Mouse (Mus musculus): ENCODE measurements around the gene Axin2. TPM values are rescaled to one million over a fixed set of nuclear protein-coding genes. Genes with fewer than 3 reads are reported as not detected.

Axin2 gene
- total and polyA plus RNA-seq, 3 experiments: 14.2 to 29.9 (median 16.6) TPM

DNA sequence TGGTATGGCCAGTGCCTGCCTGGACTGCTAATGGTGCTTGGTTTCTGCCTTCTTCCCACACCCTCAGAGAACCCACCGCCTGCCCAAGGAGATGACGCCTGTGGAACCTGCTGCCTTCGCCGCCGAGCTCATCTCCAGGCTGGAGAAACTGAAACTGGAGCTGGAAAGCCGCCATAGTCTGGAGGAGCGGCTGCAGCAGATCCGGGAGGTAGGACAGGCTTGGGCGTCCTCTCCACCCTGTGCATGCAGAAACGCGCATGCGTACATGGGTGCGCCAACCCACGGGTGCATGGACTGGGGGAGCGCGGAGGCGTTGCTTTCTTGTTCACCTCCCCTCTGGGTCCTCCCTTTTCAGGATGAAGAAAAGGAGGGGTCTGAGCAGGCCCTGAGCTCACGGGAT is 21.7 kb downstream of the Axin2 start:
- Histone ChIP-seq H3K79me2 (replicated peaks; ENCODE audit: control insufficient read depth, extremely low read depth, insufficient read depth, poor library complexity, severe bottlenecking) (no peaks in the 10 kb centered on the region), H3K9ac (ENCODE audit: insufficient read depth, low read depth) (no peak overlapping the region), H3K27me3 (replicated peaks) (no peaks in the 10 kb centered on the region), H3K9me3 (replicated peaks; ENCODE audit: low read length) (peaks cover 4% of the 10 kb centered on the region), H3K27ac (ENCODE audit: insufficient read depth, low read depth) (no peak overlapping the region), H3K4me3 (replicated peaks in 1 of 3; ENCODE audit: low read depth in 2 of 3, low read length in 2 of 3, poor library complexity in 1 of 3) (no peak overlapping the region), H3K4me2 (ENCODE audit: insufficient read depth, low read depth, poor library complexity, severe bottlenecking) (no peak overlapping the region), H3K36me3 (replicated peaks in 1 of 2; ENCODE audit: control insufficient read depth in 1 of 2, insufficient read depth in 1 of 2, low read length in 1 of 2) (peaks cover 57 to 95% of the 10 kb centered on the region in 2 experiments), H3K4me1 (ENCODE audit: control insufficient read depth in 1 of 2, insufficient read depth in 2 of 2) (no peaks in the 10 kb centered on the region)
- dilution Hi-C loops (cut with MboI; ENCODE audit: extremely low pct_ligation_motif_present, extremely low pct_unique_long_range_greater_than_20kb, low sequenced_read_pairs) (no loop called here), in situ Hi-C loops (cut with MboI; ENCODE audit: low pct_ligation_motif_present, low pct_unique_long_range_greater_than_20kb, low sequenced_read_pairs) (no loop called here)
- no peak for TF ChIP-seq NRF1 (IDR thresholded peaks at IDR 0.05; ENCODE audit: low read depth, low read length)
- TF ChIP-seq EP300 (IDR thresholded peaks at IDR 0.05; ENCODE audit: low read length): no peak
- no peak for TF ChIP-seq JUND (conservative IDR thresholded peaks at IDR 0.05; ENCODE audit: low read depth, low read length)
- DNase-seq (ENCODE audit: extremely low read depth): no peak

DNA sequence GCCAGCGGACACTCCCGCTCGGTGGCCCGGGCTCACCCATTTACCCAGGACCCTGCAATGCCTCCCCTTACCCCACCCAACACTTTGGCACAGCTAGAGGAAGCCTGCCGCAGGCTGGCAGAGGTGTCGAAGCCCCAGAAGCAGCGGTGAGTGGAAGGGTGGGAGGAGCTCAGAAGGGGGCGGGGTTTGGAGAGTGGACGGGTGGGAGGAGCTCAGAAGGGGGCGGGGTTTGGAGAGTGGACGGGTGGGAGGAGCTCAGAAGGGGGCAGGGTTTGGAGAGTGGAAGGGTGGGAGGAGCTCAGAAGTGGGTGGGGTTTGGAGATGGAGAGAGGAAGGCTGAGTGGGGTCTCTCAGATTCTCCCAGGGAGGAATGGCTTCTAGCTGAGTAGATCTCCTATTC is 23.6 kb downstream of the Axin2 start:
- Histone ChIP-seq H3K4me2 (ENCODE audit: insufficient read depth, low read depth, poor library complexity, severe bottlenecking) (no peak overlapping the region), H3K27me3 (replicated peaks) (no peaks in the 10 kb centered on the region), H3K27ac (ENCODE audit: insufficient read depth, low read depth) (no peak overlapping the region), H3K4me1 (ENCODE audit: control insufficient read depth in 1 of 2, insufficient read depth in 2 of 2) (no peaks in the 10 kb centered on the region), H3K9ac (ENCODE audit: insufficient read depth, low read depth) (no peak overlapping the region), H3K4me3 (replicated peaks in 1 of 3; ENCODE audit: low read depth in 2 of 3, low read length in 2 of 3, poor library complexity in 1 of 3) (no peak overlapping the region), H3K36me3 (replicated peaks in 1 of 2; ENCODE audit: control insufficient read depth in 1 of 2, insufficient read depth in 1 of 2, low read length in 1 of 2) (peaks cover 54 to 95% of the 10 kb centered on the region in 2 experiments), H3K9me3 (replicated peaks; ENCODE audit: low read length) (peaks cover 4% of the 10 kb centered on the region), H3K79me2 (replicated peaks; ENCODE audit: control insufficient read depth, extremely low read depth, insufficient read depth, poor library complexity, severe bottlenecking) (no peaks in the 10 kb centered on the region)
- in situ Hi-C loops (cut with MboI; ENCODE audit: low pct_ligation_motif_present, low pct_unique_long_range_greater_than_20kb, low sequenced_read_pairs): no loop called here
- DNase-seq (ENCODE audit: extremely low read depth): no peak
- TF ChIP-seq MAFK (IDR thresholded peaks at IDR 0.05; ENCODE audit: insufficient replicate concordance, low read length): no peak
- no peak for TF ChIP-seq HCFC1 (IDR thresholded peaks at IDR 0.05; ENCODE audit: low read depth, low read length)
- TF ChIP-seq KAT2A (IDR thresholded peaks at IDR 0.05; ENCODE audit: insufficient replicate concordance, low read length): no peak
- TF ChIP-seq JUN (IDR thresholded peaks at IDR 0.05; ENCODE audit: insufficient read depth, low read depth, low read length): no peak
- TF ChIP-seq JUND (conservative IDR thresholded peaks at IDR 0.05; ENCODE audit: low read depth, low read length): no peak
- TF ChIP-seq PAX5 (IDR thresholded peaks at IDR 0.05; ENCODE audit: low read length): no peak
- TF ChIP-seq TBP (conservative IDR thresholded peaks at IDR 0.05; ENCODE audit: low read depth, low read length): no peak
- TF ChIP-seq MAZ (IDR thresholded peaks at IDR 0.05; ENCODE audit: low read depth, low read length): no peak
- TF ChIP-seq ZMIZ1 (IDR thresholded peaks at IDR 0.05; ENCODE audit: low read depth, low read length): no peak
- TF ChIP-seq CHD2 (IDR thresholded peaks at IDR 0.05; ENCODE audit: low read length): no peak
- TF ChIP-seq BHLHE40 (IDR thresholded peaks at IDR 0.05; ENCODE audit: low read depth, low read length): no peak
- dilution Hi-C loops (cut with MboI; ENCODE audit: extremely low pct_ligation_motif_present, extremely low pct_unique_long_range_greater_than_20kb, low sequenced_read_pairs): no loop called here

DNA sequence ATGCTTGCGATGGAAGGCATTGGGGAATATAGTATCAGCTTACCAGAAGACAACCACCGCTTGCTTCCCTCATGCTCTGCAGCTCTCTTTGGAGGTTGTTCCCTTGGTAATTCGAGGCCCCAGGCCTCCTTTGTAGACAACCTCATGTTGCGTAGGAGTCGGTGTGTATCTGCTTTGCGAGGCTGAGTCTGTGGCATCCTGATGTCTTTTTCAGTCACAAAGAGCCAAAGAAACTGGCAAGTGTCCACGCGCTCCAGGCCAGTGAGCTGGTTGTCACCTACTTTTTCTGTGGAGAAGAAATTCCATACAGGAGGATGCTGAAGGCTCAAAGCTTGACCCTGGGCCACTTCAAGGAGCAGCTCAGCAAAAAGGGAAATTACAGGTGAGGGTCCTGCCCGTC is 25.5 kb downstream of the Axin2 start:
- Histone ChIP-seq H3K9ac (ENCODE audit: insufficient read depth, low read depth) (no peak overlapping the region), H3K9me3 (replicated peaks; ENCODE audit: low read length) (no peaks in the 10 kb centered on the region), H3K4me3 (replicated peaks in 1 of 3; ENCODE audit: low read depth in 2 of 3, low read length in 2 of 3, poor library complexity in 1 of 3) (no peak overlapping the region), H3K4me1 (ENCODE audit: control insufficient read depth in 1 of 2, insufficient read depth in 2 of 2) (no peaks in the 10 kb centered on the region), H3K79me2 (replicated peaks; ENCODE audit: control insufficient read depth, extremely low read depth, insufficient read depth, poor library complexity, severe bottlenecking) (no peaks in the 10 kb centered on the region), H3K27ac (ENCODE audit: insufficient read depth, low read depth) (no peak overlapping the region), H3K27me3 (replicated peaks) (no peaks in the 10 kb centered on the region), H3K4me2 (ENCODE audit: insufficient read depth, low read depth, poor library complexity, severe bottlenecking) (no peak overlapping the region), H3K36me3 (replicated peaks in 1 of 2; ENCODE audit: control insufficient read depth in 1 of 2, insufficient read depth in 1 of 2, low read length in 1 of 2) (peaks cover 54 to 94% of the 10 kb centered on the region in 2 experiments)
- TF ChIP-seq JUN (IDR thresholded peaks at IDR 0.05; ENCODE audit: insufficient read depth, low read depth, low read length) (no peak), USF2 (conservative IDR thresholded peaks at IDR 0.05; ENCODE audit: low read depth, low read length) (no peak)
- in situ Hi-C loops (cut with MboI; ENCODE audit: low pct_ligation_motif_present, low pct_unique_long_range_greater_than_20kb, low sequenced_read_pairs) (no loop called here), dilution Hi-C loops (cut with MboI; ENCODE audit: extremely low pct_ligation_motif_present, extremely low pct_unique_long_range_greater_than_20kb, low sequenced_read_pairs) (no loop called here)
- DNase-seq (ENCODE audit: extremely low read depth): no peak
